Mouse (Mus musculus) megakaryocyte, embryonic 14.5 days (primary cell): ENCODE measurements around the gene Tbr1. TPM values are rescaled to one million over a fixed set of nuclear protein-coding genes. Genes with fewer than 3 reads are reported as not detected.

Experiments
- H3K27me3 ChIP-seq: replicated peaks from 2 replicates; pipeline ENCODE3; 2012; ENCODE audit warnings: inconsistent platforms
- H3K36me3 ChIP-seq: replicated peaks from 2 replicates; pipeline ENCODE3; 2012; ENCODE audit warnings: low read length, inconsistent platforms, mixed read lengths
- H3K4me1 ChIP-seq: 2 replicates; pipeline ENCODE4 v1.6.1; 2012; ENCODE audit warnings: inconsistent platforms
- H3K4me3 ChIP-seq: replicated peaks from 2 replicates; pipeline ENCODE3; 2012; ENCODE audit warnings: moderate library complexity, mild to moderate bottlenecking, inconsistent platforms
- H3K9me3 ChIP-seq: 2 replicates; pipeline ENCODE4 v1.6.1; 2012; ENCODE audit warnings: inconsistent platforms
- FLI1 ChIP-seq: IDR thresholded peaks from 2 replicates; pipeline ENCODE4 v1.6.1; 2012; ENCODE audit warnings: low read length, inconsistent platforms, mixed read lengths
- GATA1 ChIP-seq: IDR thresholded peaks from 3 replicates; pipeline ENCODE4 v1.6.1; 2012; ENCODE audit warnings: mixed read lengths, low read length, inconsistent platforms, borderline replicate concordance
- polyA plus RNA-seq: library from polyadenylated mRNA; stranded (reverse); fragments of >175 nt; gene quantifications from 2 replicates; pipeline ENCODE4 v1.2.3, GENCODE M21; 2012; ENCODE audit warnings: low replicate concordance; ENCODE audit not compliant: insufficient read depth

Gene Tbr1
- polyA plus RNA-seq, 1 experiment: 0.38 TPM

GRCm38 (mm10) chr2:61803443-61804367, 975 bp downstream of the Tbr1 start:
- peaks cover 62% of the 10 kb centered on the region for H3K27me3 ChIP-seq

DNA sequence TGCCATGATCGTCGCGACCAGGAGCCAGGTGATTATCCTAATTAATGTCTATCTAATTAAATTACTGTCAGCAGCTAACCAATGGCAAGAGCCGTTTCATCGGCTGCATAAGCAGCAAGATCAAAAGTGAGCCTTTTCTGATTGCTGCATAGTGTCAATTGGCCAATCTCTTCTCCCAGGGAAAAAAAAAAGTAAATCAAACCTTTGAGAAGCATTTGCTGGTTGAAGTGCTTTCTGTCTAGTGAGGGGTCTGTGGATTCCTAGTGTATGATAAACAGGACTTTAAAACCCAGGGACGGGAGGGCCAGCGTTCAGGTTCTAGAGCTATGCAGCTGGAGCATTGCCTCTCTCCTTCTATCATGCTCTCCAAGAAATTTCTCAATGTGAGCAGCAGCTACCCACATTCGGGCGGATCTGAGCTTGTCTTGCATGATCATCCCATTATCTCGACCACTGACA, 1.7 kb downstream of the Tbr1 start:
- Histone ChIP-seq H3K27me3 (peaks cover 69% of the 10 kb centered on the region), H3K36me3 (peaks cover 23% of the 10 kb centered on the region), H3K4me3 (no peak overlapping the region), H3K4me1 (peaks cover 48% of the 10 kb centered on the region), H3K9me3 (no peaks in the 10 kb centered on the region)
- no peak for TF ChIP-seq FLI1
- no peak for TF ChIP-seq GATA1

More at GRCm38 (mm10) chr2:61803443-61804367, 975 bp downstream of the Tbr1 start:
- Histone ChIP-seq H3K36me3 (peaks cover 26% of the 10 kb centered on the region), H3K4me3 (peak overlapping the region; percentile 68), H3K4me1 (peaks cover 45% of the 10 kb centered on the region), H3K9me3 (no peaks in the 10 kb centered on the region)
- TF ChIP-seq GATA1: no peak
- no peak for TF ChIP-seq FLI1

GRCm38 (mm10) chr2:61804841-61805540, 2.3 kb downstream of the Tbr1 start:
- no peaks in the 10 kb centered on the region for H3K9me3 ChIP-seq
- H3K27me3 ChIP-seq: peaks cover 75% of the 10 kb centered on the region
- H3K4me3 ChIP-seq: peak overlapping the region; percentile 88
- peaks cover 18% of the 10 kb centered on the region for H3K36me3 ChIP-seq
- peaks cover 48% of the 10 kb centered on the region for H3K4me1 ChIP-seq
- TF ChIP-seq GATA1 (no peak), FLI1 (no peak)

- Histone ChIP-seq H3K4me1 (peaks cover 48% of the 10 kb centered on the region), H3K4me3 (peak overlapping the region; percentile 88), H3K36me3 (peaks cover 10% of the 10 kb centered on the region), H3K27me3 (peaks cover 83% of the 10 kb centered on the region), H3K9me3 (no peaks in the 10 kb centered on the region)
- TF ChIP-seq FLI1: no peak
- no peak for TF ChIP-seq GATA1
These were observed 3.0 kb downstream of the Tbr1 start for GRCm38 (mm10) chr2:61805541-61806345.

GRCm38 (mm10) chr2:61806346-61806825, 3.7 kb downstream of the Tbr1 start:
- Histone ChIP-seq H3K4me1 (peaks cover 52% of the 10 kb centered on the region), H3K9me3 (no peaks in the 10 kb centered on the region), H3K4me3 (no peak overlapping the region), H3K36me3 (peaks cover 6% of the 10 kb centered on the region), H3K27me3 (peaks cover 89% of the 10 kb centered on the region)
- TF ChIP-seq FLI1 (no peak), GATA1 (no peak)

DNA sequence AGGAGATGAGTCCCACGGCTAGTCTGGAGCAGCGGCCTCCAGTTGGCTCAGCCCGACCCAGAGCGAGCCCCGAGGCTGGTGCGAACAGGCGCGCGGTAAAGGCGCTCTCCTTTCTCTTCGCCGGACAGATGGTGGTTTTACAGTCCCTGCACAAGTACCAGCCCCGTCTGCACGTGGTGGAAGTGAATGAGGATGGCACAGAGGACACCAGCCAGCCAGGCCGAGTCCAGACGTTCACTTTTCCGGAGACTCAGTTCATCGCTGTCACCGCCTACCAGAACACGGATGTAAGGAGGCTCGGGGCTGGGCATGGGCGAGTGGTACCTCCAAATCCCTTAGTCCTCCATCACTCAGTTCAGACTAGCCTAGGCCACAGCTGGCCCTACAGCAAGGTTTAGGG, 4.4 kb downstream of the Tbr1 start:
- H3K27me3 ChIP-seq: peaks cover 97% of the 10 kb centered on the region
- TF ChIP-seq GATA1: no peak

DNA sequence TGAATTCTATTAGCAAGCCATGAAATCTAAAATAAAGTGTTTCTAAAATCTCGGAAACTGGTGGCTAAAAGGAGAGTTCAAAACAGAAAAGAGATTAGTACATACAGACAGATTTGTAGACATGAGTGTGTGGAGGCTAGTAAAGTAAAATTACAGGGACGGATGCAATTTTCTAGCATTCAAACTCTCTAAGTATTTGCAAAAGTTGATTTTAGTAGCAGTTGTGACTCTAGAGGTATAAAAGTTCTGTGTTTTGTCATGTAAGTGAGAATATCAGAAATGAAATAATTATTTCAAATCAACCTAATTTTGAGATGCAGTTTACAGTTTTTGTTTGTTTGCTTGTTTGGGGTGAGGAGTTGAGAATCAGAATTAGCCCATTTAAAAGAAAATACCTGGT, 5.1 kb downstream of the Tbr1 start:
- no peaks in the 10 kb centered on the region for H3K9me3 ChIP-seq
- TF ChIP-seq FLI1 (no peak), GATA1 (no peak)
- no peak overlapping the region for H3K4me3 ChIP-seq
- H3K4me1 ChIP-seq: peaks cover 63% of the 10 kb centered on the region
- peaks cover under 1% of the 10 kb centered on the region for H3K36me3 ChIP-seq
- peaks cover 97% of the 10 kb centered on the region for H3K27me3 ChIP-seq

More for the DNA sequence above, 4.4 kb downstream of the Tbr1 start:
- Histone ChIP-seq H3K36me3 (peaks cover 5% of the 10 kb centered on the region), H3K4me3 (peak overlapping the region; percentile 88), H3K4me1 (peaks cover 59% of the 10 kb centered on the region), H3K9me3 (no peaks in the 10 kb centered on the region)

GRCm38 (mm10) chr2:61808776-61809175, 6.0 kb downstream of the Tbr1 start:
- Histone ChIP-seq H3K4me1 (peaks cover 54% of the 10 kb centered on the region), H3K27me3 (peaks cover 98% of the 10 kb centered on the region), H3K9me3 (no peaks in the 10 kb centered on the region), H3K4me3 (peak overlapping the region; percentile 23), H3K36me3 (no peaks in the 10 kb centered on the region)
- TF ChIP-seq FLI1 (no peak), GATA1 (no peak)

- Histone ChIP-seq H3K36me3 (no peaks in the 10 kb centered on the region), H3K4me3 (no peak overlapping the region), H3K9me3 (no peaks in the 10 kb centered on the region), H3K27me3 (peaks cover 98% of the 10 kb centered on the region), H3K4me1 (peaks cover 48% of the 10 kb centered on the region)
- TF ChIP-seq GATA1: no peak
- no peak for TF ChIP-seq FLI1
These were observed 6.7 kb downstream of the Tbr1 start for GRCm38 (mm10) chr2:61809381-61809780.
